Mouse (Mus musculus): ENCODE measurements around the gene Msl1.
A peak's percentile ranks its signal among the peaks of the same experiment; 100 is the strongest.

Gene Msl1

GRCm38 (mm10) chr11:98849196-98849894, 54.0 kb downstream of the Msl1 start:
- DNase-seq = peak; percentile 41

GRCm38 (mm10) chr11:98850100-98851093, 55.1 kb downstream of the Msl1 start:
- no peak for DNase-seq

DNA sequence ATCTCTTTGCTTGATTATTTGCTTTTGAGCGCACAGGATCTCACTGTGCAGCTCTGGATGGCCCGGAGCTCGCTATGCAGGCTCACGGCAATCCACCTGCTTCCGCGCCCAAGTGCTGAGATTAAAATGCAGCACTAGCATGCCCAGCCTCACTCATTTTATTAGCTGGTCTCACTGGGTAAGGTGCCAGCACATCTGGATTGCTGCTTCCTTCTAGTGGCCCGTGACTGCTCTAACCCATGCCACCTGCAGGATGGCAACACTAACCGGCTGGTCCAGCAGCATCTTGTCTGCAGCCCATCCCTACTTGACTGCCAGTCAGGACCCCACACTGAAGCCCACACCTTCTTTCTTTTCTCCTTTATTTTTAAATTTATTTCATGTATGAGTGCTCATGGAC, 58.8 kb downstream of the Msl1 start:
- peak; percentile 43 for DNase-seq

GRCm38 (mm10) chr11:98854659-98855058, 59.3 kb downstream of the Msl1 start:
- DNase-seq = no peak

All from thymus, postnatal 4 days (tissue).